Mouse (Mus musculus): ENCODE measurements at regions not wholly inside any gene's neighbourhood (a gene's known extent, or its start where the extent isn't known, plus 50 kb on each side); places are given as distances from the start of the nearest gene placed in this dataset.

- no peak overlapping the region for H3K4me3 ChIP-seq (ENCODE audit: low read depth, low read length)
- H3K9me3 ChIP-seq (ENCODE audit: low read length): no peaks in the 10 kb centered on the region
- TF ChIP-seq CTCF (IDR thresholded peaks at IDR 0.05): no peak
- WGBS: 91% methylated on average over 4 of the region's 4 CpGs
- ATAC-seq (ENCODE audit: low FRiP score) (no peak), DNase-seq (ENCODE audit: low spot score) (no peak)
- no peaks in the 10 kb centered on the region for H3K27me3 ChIP-seq (ENCODE audit: insufficient read depth, low read length)
- H3K4me2 ChIP-seq (ENCODE audit: low read depth, low read length, poor library complexity, severe bottlenecking): no peak overlapping the region
- H3K36me3 ChIP-seq (ENCODE audit: insufficient read depth, low read length): no peaks in the 10 kb centered on the region
- H3K9ac ChIP-seq (replicated peaks; ENCODE audit: low read length, poor library complexity, severe bottlenecking): no peak overlapping the region
- no peaks in the 10 kb centered on the region for H3K4me1 ChIP-seq (ENCODE audit: insufficient read depth, low read length)
- H3K27ac ChIP-seq (ENCODE audit: low read depth, low read length): no peak overlapping the region
Observed at GRCm38 (mm10) chr9:94104669-94105068, 433.2 kb downstream of the 1190002N15Rik start.

DNA sequence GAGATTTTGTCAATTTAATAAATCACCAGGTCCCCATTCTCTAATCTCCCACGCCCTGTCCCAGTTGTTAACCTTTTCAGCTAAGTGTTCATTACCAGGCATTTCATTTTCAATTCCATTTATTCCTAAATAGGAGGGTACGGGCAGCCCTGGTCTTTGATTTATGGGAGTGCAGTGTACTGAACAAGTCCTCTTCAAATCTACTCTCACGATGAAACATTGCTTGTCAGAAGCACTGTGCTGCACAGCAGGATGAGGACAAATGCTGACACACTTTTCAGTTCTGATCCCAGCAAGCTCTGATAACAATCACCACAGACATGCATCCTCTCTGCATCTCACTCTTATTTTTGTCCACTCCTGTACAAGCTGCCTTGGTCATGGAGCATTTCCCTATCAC lies 435.9 kb downstream of the 1190002N15Rik start:
- no peak for TF ChIP-seq CTCF (IDR thresholded peaks at IDR 0.05)
- H3K4me3 ChIP-seq (ENCODE audit: low read depth, low read length): no peak overlapping the region
- DNase-seq (ENCODE audit: low spot score) (no peak), ATAC-seq (ENCODE audit: low FRiP score) (no peak)
- H3K4me1 ChIP-seq (ENCODE audit: insufficient read depth, low read length): no peaks in the 10 kb centered on the region
- H3K27me3 ChIP-seq (ENCODE audit: insufficient read depth, low read length): no peaks in the 10 kb centered on the region
- H3K36me3 ChIP-seq (ENCODE audit: insufficient read depth, low read length): no peaks in the 10 kb centered on the region
- H3K9ac ChIP-seq (replicated peaks; ENCODE audit: low read length, poor library complexity, severe bottlenecking): no peak overlapping the region
- WGBS: 72% methylated on average over 3 of the region's 3 CpGs
- H3K27ac ChIP-seq (ENCODE audit: low read depth, low read length): no peak overlapping the region
- H3K4me2 ChIP-seq (ENCODE audit: low read depth, low read length, poor library complexity, severe bottlenecking): no peak overlapping the region
- no peaks in the 10 kb centered on the region for H3K9me3 ChIP-seq (ENCODE audit: low read length)

DNA sequence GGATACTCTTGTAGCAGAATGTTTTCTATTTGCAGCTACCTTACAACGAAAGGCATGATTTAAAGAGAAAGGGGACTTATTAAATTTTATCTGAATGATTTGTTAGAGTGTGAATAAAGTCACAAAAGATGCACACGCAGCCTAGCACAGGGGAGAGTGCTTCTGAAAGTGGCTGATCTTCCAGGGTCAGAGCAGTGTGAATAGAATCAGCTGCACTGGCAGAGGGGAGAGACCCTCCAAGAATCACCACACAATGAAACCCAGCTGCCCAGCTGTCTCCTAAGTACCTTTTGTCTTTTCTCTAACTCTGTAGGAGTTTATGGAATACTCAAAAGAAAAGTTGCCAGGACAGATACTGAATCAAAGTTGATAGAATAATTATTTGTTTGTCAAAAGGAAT lies 443.1 kb downstream of the 1190002N15Rik start:
- TF ChIP-seq CTCF (IDR thresholded peaks at IDR 0.05): no peak
- no peak overlapping the region for H3K9ac ChIP-seq (replicated peaks; ENCODE audit: low read length, poor library complexity, severe bottlenecking)
- no peak overlapping the region for H3K4me3 ChIP-seq (ENCODE audit: low read depth, low read length)
- H3K27me3 ChIP-seq (ENCODE audit: insufficient read depth, low read length): no peaks in the 10 kb centered on the region
- H3K9me3 ChIP-seq (ENCODE audit: low read length): no peaks in the 10 kb centered on the region
- no peaks in the 10 kb centered on the region for H3K36me3 ChIP-seq (ENCODE audit: insufficient read depth, low read length)
- WGBS: 23% methylated on average over 2 of the region's 2 CpGs
- DNase-seq (ENCODE audit: low spot score): no peak
- no peak for ATAC-seq (ENCODE audit: low FRiP score)
- no peak overlapping the region for H3K27ac ChIP-seq (ENCODE audit: low read depth, low read length)
- H3K4me1 ChIP-seq (ENCODE audit: insufficient read depth, low read length): no peaks in the 10 kb centered on the region
- H3K4me2 ChIP-seq (ENCODE audit: low read depth, low read length, poor library complexity, severe bottlenecking): no peak overlapping the region

DNA sequence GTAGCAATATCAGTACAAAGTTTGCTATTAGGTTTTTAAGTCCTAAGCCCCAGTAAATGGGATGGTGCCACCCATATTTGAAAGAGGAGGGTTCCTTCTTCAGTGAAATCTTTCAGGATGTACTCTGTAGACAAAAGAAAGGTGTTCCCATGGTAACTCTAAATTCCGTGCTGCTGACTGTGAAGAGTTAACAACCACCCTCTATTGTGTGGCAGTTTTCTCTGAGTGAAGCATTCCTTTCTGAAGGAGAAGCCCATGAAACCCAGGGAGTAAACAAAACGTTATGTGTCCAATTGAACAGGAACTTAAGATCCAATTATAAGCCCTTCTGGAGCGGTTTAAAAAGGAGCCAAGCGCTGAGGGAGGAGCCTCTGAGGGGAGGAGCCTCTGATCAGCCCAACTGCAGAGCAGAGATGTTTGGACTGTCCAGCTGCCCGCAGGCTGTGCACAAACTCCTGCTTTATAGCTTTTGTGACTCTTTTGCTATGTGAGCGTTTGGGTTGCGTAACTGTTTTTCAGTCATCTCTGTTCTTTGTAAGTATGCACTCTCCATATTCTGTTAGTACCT lies 446.1 kb downstream of the 1190002N15Rik start:
- 35% methylated on average over 7 of the region's 7 CpGs for WGBS
- Histone ChIP-seq H3K9ac (replicated peaks; ENCODE audit: low read length, poor library complexity, severe bottlenecking) (no peak overlapping the region), H3K4me1 (ENCODE audit: insufficient read depth, low read length) (no peaks in the 10 kb centered on the region), H3K36me3 (ENCODE audit: insufficient read depth, low read length) (no peaks in the 10 kb centered on the region), H3K9me3 (ENCODE audit: low read length) (no peaks in the 10 kb centered on the region), H3K27ac (ENCODE audit: low read depth, low read length) (no peak overlapping the region), H3K4me3 (ENCODE audit: low read depth, low read length) (no peak overlapping the region), H3K27me3 (ENCODE audit: insufficient read depth, low read length) (no peaks in the 10 kb centered on the region), H3K4me2 (ENCODE audit: low read depth, low read length, poor library complexity, severe bottlenecking) (no peak overlapping the region)
- TF ChIP-seq CTCF (IDR thresholded peaks at IDR 0.05): no peak
- ATAC-seq (ENCODE audit: low FRiP score) (0 out of 2 replicates have a peak, but pooled peaks have one; percentile 49), DNase-seq (ENCODE audit: low spot score) (no peak)

GRCm38 (mm10) chr9:94089759-94090158 lies 448.1 kb downstream of the 1190002N15Rik start:
- Histone ChIP-seq H3K4me1 (ENCODE audit: insufficient read depth, low read length) (no peaks in the 10 kb centered on the region), H3K27ac (ENCODE audit: low read depth, low read length) (no peak overlapping the region), H3K9ac (replicated peaks; ENCODE audit: low read length, poor library complexity, severe bottlenecking) (no peak overlapping the region), H3K4me2 (ENCODE audit: low read depth, low read length, poor library complexity, severe bottlenecking) (no peak overlapping the region), H3K36me3 (ENCODE audit: insufficient read depth, low read length) (no peaks in the 10 kb centered on the region), H3K9me3 (ENCODE audit: low read length) (no peaks in the 10 kb centered on the region), H3K27me3 (ENCODE audit: insufficient read depth, low read length) (no peaks in the 10 kb centered on the region), H3K4me3 (ENCODE audit: low read depth, low read length) (no peak overlapping the region)
- 88% methylated on average over 1 of the region's 1 CpGs for WGBS
- no peak for DNase-seq (ENCODE audit: low spot score)
- no peak for TF ChIP-seq CTCF (IDR thresholded peaks at IDR 0.05)
- no peak for ATAC-seq (ENCODE audit: low FRiP score)

- Histone ChIP-seq H3K36me3 (ENCODE audit: insufficient read depth, low read length) (no peaks in the 10 kb centered on the region), H3K27me3 (ENCODE audit: insufficient read depth, low read length) (no peaks in the 10 kb centered on the region), H3K9me3 (ENCODE audit: low read length) (no peaks in the 10 kb centered on the region), H3K27ac (ENCODE audit: low read depth, low read length) (no peak overlapping the region), H3K4me1 (ENCODE audit: insufficient read depth, low read length) (no peaks in the 10 kb centered on the region), H3K4me3 (ENCODE audit: low read depth, low read length) (no peak overlapping the region), H3K4me2 (ENCODE audit: low read depth, low read length, poor library complexity, severe bottlenecking) (no peak overlapping the region), H3K9ac (replicated peaks; ENCODE audit: low read length, poor library complexity, severe bottlenecking) (no peak overlapping the region)
- WGBS: 74% methylated on average over 3 of the region's 3 CpGs
- ATAC-seq (ENCODE audit: low FRiP score) (no peak), DNase-seq (ENCODE audit: low spot score) (no peak)
- TF ChIP-seq CTCF (IDR thresholded peaks at IDR 0.05): no peak
Observed at GRCm38 (mm10) chr9:94083629-94084411, 454.1 kb downstream of the 1190002N15Rik start.

All from midbrain, postnatal 0 days (tissue).